In genomic region chr2:132112319-132112718, GRCm38 (mm10) we compare ENCODE assay signal across 22 mouse cellular contexts. TPM values are rescaled to one million over a fixed set of nuclear protein-coding genes. Genes with fewer than 3 reads are reported as not detected.
DNase-seq lines count a peak whose midpoint lies in the region; ATAC-seq and TF ChIP-seq lines count a peak whose summit lies in the region.
"Had no signal": no experiment of that assay in that cellular context is flagged by ENCODE, and none has a peak within 500 bp of the region (broad histone marks: within the 10 kb centered on the region; RNA-seq: fewer than 3 reads in every experiment).

No protein-coding gene starts in this region.

- no peaks in the 10 kb centered on the region for H3K27me3 ChIP-seq in midbrain, embryonic 11.5 days (ENCODE audit: control insufficient read depth, insufficient read depth, low read length)
- H3K27me3 ChIP-seq in midbrain, embryonic 10.5 days (ENCODE audit: low read depth, poor library complexity, severe bottlenecking): no peaks in the 10 kb centered on the region
- H3K27me3 ChIP-seq in myocyte (ENCODE audit: control insufficient read depth, insufficient read depth, insufficient read length): no peaks in the 10 kb centered on the region
- H3K27me3 ChIP-seq: embryonic facial prominence, embryonic 12.5 days; hindbrain, embryonic 13.5 days had no signal

- WGBS in midbrain, embryonic 11.5 days: 91% methylated on average over 4 of the region's 4 CpGs
- 80% methylated on average over 4 of the region's 4 CpGs for WGBS in midbrain, embryonic 10.5 days

- H3K9ac ChIP-seq in midbrain, embryonic 11.5 days (ENCODE audit: low read length): no peak overlapping the region
- H3K9ac ChIP-seq: embryonic facial prominence, embryonic 12.5 days; hindbrain, embryonic 13.5 days had no signal

- no peak overlapping the region for H3K4me2 ChIP-seq in midbrain, embryonic 11.5 days
- peak overlapping the region; percentile 66 for H3K4me2 ChIP-seq in myocyte (ENCODE audit: low read depth)
- H3K4me2 ChIP-seq: embryonic facial prominence, embryonic 12.5 days; hindbrain, embryonic 13.5 days had no signal

- H3K27ac ChIP-seq in gastrocnemius, adult 2 months: peak overlapping the region; percentile 72; the same call in 1 of the 2 replicates
- no peak overlapping the region for H3K27ac ChIP-seq in midbrain, embryonic 11.5 days (ENCODE audit: low read depth, low read length)
- H3K27ac ChIP-seq in midbrain, embryonic 10.5 days (replicated peaks): no peak overlapping the region
- H3K27ac ChIP-seq in bone marrow macrophage, adult 2 months (ENCODE audit: insufficient read depth, low read depth, low read length): peak overlapping the region; percentile 64
- H3K27ac ChIP-seq: embryonic facial prominence, embryonic 12.5 days; heart, embryonic 10.5 days; hindbrain, postnatal 0 days had no signal

- no peak for DNase-seq in gastrocnemius, adult 2 months
- no peak for DNase-seq in gastrocnemius, postnatal 4 days (ENCODE audit: low spot score in 2 of 2)
- DNase-seq in midbrain, embryonic 11.5 days (ENCODE audit: low spot score, missing footprints): peak; percentile 14
- DNase-seq in midbrain, embryonic 10.5 days (ENCODE audit: low spot score): no peak
- no peak for DNase-seq in thymus, postnatal 0 days (ENCODE audit: low spot score)
- DNase-seq: adrenal gland, postnatal 14 days; B cell, adult 2 months; cerebellum, adult 8-10 months; cerebellum, postnatal 14 days; embryo, embryonic 11 days; gastrocnemius, postnatal 25 days; heart, adult 18-20 months; heart, postnatal 14 days; kidney, adult 11 months had no signal

- no peak overlapping the region for H3ac ChIP-seq in myocyte (ENCODE audit: control insufficient read depth, insufficient read length)

- H3K4me1 ChIP-seq in midbrain, embryonic 11.5 days (ENCODE audit: control insufficient read depth, insufficient read depth, low read length): no peaks in the 10 kb centered on the region
- peaks cover 3% of the 10 kb centered on the region; the same call in 1 of the 2 replicates for H3K4me1 ChIP-seq in midbrain, embryonic 10.5 days
- H3K4me1 ChIP-seq in bone marrow macrophage, adult 2 months (ENCODE audit: control insufficient read depth, insufficient read depth, low read length): peaks cover 68% of the 10 kb centered on the region

- H3K36me3 ChIP-seq in midbrain, embryonic 11.5 days (ENCODE audit: control insufficient read depth, insufficient read depth, low read length): no peaks in the 10 kb centered on the region
- 0 out of 2 replicates have a peak, but pooled peaks cover 4% of the 10 kb centered on the region for H3K36me3 ChIP-seq in midbrain, embryonic 10.5 days
- no peaks in the 10 kb centered on the region for H3K36me3 ChIP-seq in myocyte (ENCODE audit: control insufficient read depth, insufficient read depth)
- H3K36me3 ChIP-seq: embryonic facial prominence, embryonic 12.5 days had no signal

- no peak for ATAC-seq in midbrain, embryonic 11.5 days (ENCODE audit: low FRiP score)
- ATAC-seq: CD4-positive, CD25-positive, alpha-beta regulatory T cell, adult 4 months; forebrain, embryonic 14.5 days; hindbrain, postnatal 0 days had no signal

- no peak for TF ChIP-seq POLR2A in bone marrow macrophage, adult 2 months (IDR thresholded peaks at IDR 0.05; ENCODE audit: borderline replicate concordance, low read depth, low read length)
- TF ChIP-seq POLR2A in myocyte (IDR thresholded peaks at IDR 0.05; ENCODE audit: insufficient read length, low read depth): no peak

- no peak for TF ChIP-seq CTCF in gastrocnemius, adult 2 months (IDR thresholded peaks at IDR 0.05)
- TF ChIP-seq CTCF in bone marrow macrophage, adult 2 months (IDR thresholded peaks at IDR 0.05; ENCODE audit: low read depth, low read length): no peak

- no peaks in the 10 kb centered on the region for H3K9me3 ChIP-seq in midbrain, embryonic 11.5 days (ENCODE audit: control insufficient read depth, low read length)
- H3K9me3 ChIP-seq in midbrain, embryonic 10.5 days (replicated peaks): no peaks in the 10 kb centered on the region
- H3K9me3 ChIP-seq: embryonic facial prominence, embryonic 12.5 days; heart, embryonic 10.5 days; hindbrain, embryonic 13.5 days had no signal

- intact Hi-C loops in gastrocnemius, adult 2 months (cut with DNase I): loop anchor here (5.0 to 10.0 kb wide), 2 partner anchors 130 to 288 kb away; no protein-coding TSS in a partner anchor

- H3K79me2 ChIP-seq in myocyte (ENCODE audit: control insufficient read depth, insufficient read depth): peaks cover 91% of the 10 kb centered on the region

- no peak overlapping the region for H3K4me3 ChIP-seq in gastrocnemius, adult 2 months
- no peak overlapping the region for H3K4me3 ChIP-seq in midbrain, embryonic 11.5 days (ENCODE audit: low read depth, low read length)
- H3K4me3 ChIP-seq in midbrain, embryonic 10.5 days: no peak overlapping the region
- no peak overlapping the region for H3K4me3 ChIP-seq in bone marrow macrophage, adult 2 months (ENCODE audit: insufficient read depth, low read length)
- H3K4me3 ChIP-seq in myocyte: no peak overlapping the region
- H3K4me3 ChIP-seq: embryonic facial prominence, embryonic 12.5 days; heart, embryonic 10.5 days; hindbrain, embryonic 13.5 days had no signal

TF ChIP-seq in myocyte, 11 proteins besides CTCF, POLR2A, EP300 and RAD21:
- no peak for TF ChIP-seq TCF12 (IDR thresholded peaks at IDR 0.05; ENCODE audit: insufficient read depth, poor library complexity, severe bottlenecking)
TF ChIP-seq in myocyte: peak in this region for 0.

RNA-seq across cellular contexts. Expression of gene Slc23a2, which starts 32.6 kb away (rescaled TPM):
- total RNA-seq in gastrocnemius, adult 2 months (2021): 10 to 100 TPM in 1 of 2 experiments, 1 to 10 TPM in 1; 7.7 to 10.8 TPM
- 10 to 100 TPM; 12.0 to 14.5 TPM for total RNA-seq in gastrocnemius, postnatal 4 days (2021)
- polyA plus RNA-seq in midbrain, embryonic 11.5 days (2014; fragmentation: Nextera tagmentation; extraction: Ambion mirVana): 9.8 and 9.9 TPM in 2 replicates
- polyA plus RNA-seq in midbrain, embryonic 10.5 days (2016; fragmentation: Nextera tagmentation; extraction: Ambion mirVana): 8.8 and 9.0 TPM in 2 replicates
- polyA plus RNA-seq in bone marrow macrophage, adult 2 months (2012; ENCODE audit: insufficient read depth, insufficient read length, missing spikeins): 47.7 and 53.5 TPM in 2 replicates
- 14.5 TPM for polyA plus RNA-seq in myocyte (2012; fragmentation: generic; extraction: Trizol)
- 15.8 and 16.7 TPM in 2 replicates for polyA plus RNA-seq in thymus, postnatal 0 days (2015; fragmentation: Nextera tagmentation; extraction: Ambion mirVana)

Comparison
In these comparisons a context has a peak if more than half of its experiments do, and no peak if none do; other contexts are left out.
1. H3K27ac ChIP-seq: peak in gastrocnemius, adult 2 months (single experiment) and bone marrow macrophage, adult 2 months (single experiment); none in midbrain, embryonic 11.5 days (single experiment) and midbrain, embryonic 10.5 days (single experiment).